Mouse (Mus musculus) thymus, postnatal 36 days (tissue): ENCODE results near the gene Gm19668.
"Not testable (repeated sequence)": the region's sequence is repeated elsewhere in the genome, so short reads cannot be mapped to it uniquely, and the experiment has no call there.

ENCODE experiments used
- DNase-seq, 2 experiments: peaks; one replicate each; pipeline ENCODE4 v3.0.0; 2022; ENCODE audit warnings: mixed read lengths in 2 of 2

Gm19668 gene

DNA sequence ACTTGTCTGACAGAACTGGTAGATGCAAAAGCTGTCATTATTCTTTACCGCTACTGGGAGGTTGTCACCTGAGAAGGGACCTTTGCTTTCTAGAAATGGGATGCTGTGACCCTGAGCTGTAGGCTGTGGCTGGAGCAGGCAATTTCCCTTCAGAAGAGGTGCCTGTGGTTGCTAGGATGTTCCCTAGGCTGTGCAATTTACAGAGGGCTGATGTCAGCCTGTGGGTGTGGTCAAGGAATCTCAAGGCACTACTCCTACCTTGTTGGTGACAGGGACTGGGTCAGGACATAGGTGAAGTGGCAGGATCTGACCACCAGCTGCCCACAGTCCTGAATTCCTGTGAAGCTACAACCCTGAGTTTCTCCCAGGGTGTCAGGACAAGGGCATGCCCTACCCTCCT is 29.2 kb downstream of the Gm19668 start:
- no peak for DNase-seq

DNA sequence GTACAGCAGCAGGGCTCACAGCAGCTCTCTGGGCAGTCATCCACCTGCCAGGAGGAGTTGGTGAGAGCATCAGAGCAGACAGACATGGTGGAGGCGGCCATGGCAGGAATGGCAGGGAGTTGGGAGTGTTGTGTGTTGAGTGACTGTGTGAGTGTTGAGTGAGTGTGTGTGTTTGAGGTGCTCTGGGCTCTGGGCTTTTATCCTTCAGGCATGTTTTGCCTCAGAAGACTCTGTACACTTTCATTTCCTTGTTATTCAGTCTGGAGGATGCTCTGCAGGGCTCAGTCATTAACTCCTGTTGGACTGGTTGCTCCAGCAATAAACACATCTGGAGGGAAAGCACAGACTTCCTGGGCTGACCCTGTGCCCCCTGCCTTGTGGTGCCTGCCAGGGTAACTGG is 39.4 kb downstream of the Gm19668 start, which contains the start of gene Gm3233:
Gene Gm3233 (minus strand): TSS at position 101 of the 400 bp plus-strand sequence.
- not testable (repeated sequence) for DNase-seq

DNA sequence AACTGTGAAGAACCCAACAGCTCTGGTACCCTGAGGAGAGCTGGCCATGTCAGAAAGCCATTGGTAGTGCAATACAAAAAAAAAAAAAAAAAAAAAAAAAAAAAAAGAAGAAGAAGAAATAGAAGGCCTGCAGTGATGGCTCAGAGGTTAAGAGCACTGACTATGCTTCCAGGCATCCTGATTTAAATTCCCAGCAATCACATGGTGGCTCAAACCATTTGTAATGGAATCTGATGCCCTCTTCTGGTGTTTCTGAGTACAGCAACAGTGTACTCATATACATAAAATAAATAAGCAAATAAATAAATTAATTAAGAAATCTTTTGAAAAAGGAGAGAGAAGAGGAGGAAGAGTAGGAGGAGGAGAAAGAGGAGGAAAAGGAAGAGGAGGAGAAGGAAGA is 45.5 kb downstream of the Gm19668 start:
- no peak for DNase-seq

DNA sequence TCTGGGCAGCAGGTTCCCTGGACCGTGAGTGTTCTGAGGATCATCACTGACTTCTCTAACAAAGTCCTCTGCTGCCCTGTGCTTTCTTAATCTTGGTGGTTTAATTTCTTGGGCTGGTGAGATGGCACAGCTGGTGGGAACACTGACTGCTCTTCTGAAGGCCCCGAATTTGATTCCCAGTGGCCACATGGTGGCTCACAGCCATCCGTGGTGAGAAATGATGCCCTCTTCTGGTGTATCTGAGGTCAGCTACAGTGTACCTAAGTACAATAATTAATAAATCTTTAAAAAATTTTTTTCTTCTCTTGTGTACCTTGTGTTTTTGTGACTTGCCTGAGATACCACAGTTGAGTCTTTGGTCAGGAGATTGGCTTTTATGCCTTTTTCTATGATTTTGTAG is 46.6 kb downstream of the Gm19668 start:
- DNase-seq: not testable (repeated sequence)

DNA sequence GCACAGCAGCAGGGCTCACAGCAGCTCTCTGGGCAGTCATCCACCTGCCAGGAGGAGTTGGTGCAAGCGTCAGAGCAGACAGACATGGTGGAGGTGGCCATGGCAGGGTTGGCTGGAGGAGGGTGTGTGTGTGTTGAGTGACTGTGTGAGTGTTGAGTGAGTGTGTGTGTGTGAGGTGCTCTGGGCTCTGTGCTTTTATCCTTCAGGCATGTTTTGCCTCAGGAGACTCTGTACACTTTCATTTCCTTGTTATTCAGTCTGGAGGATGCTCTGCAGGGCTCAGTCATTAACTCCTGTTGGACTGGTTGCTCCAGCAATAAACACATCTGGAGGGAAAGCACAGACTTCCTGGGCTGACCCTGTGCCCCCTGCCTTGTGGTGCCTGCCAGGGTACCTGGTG is 47.7 kb downstream of the Gm19668 start, which contains the start of gene Gm9736:
Gene Gm9736 (minus strand): TSS at position 101 of the 400 bp plus-strand sequence.
- not testable (repeated sequence) for DNase-seq

DNA sequence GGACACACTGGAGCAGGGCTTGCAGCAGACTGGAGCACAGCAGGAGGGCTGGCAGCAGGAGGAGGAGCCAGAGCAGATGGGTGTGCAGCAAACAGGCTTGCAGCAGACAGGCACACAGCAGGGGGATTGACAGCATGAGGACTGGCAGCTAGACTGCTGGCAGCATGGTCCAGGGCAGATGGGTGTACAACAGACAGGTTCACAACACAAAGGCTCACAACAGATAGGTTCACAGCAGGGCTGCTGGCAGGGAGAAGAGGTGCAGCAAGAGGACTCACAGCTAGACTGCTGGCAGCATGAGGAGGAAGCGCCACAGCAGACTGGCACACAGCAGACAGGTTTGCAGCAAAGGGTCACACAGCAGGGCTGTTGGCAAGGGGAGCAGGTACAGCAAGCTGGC is 48.2 kb downstream of the Gm19668 start:
- not testable (repeated sequence) for DNase-seq
